Mouse (Mus musculus) c-Kit-positive CD71-negative TER-119-negative erythroid progenitor cells, embryonic 14.5 days (primary cell): Measurements from ENCODE around the gene Gm20721.
A peak's percentile ranks its signal among the peaks of the same experiment; 100 is the strongest.

Source experiments
- DNase-seq: peaks from one replicate; pipeline ENCODE4 v3.0.0-alpha.2; 2013; ENCODE audit warnings: low read depth

The Gm20721 gene

GRCm38 (mm10) chr2:174297086-174297571, 49.4 kb downstream of the Gm20721 start:
- no peak for DNase-seq

- DNase-seq, result no peak
Measured at GRCm38 (mm10) chr2:174295900-174296465, 50.5 kb downstream of the Gm20721 start.

GRCm38 (mm10) chr2:174295175-174295899, 51.2 kb downstream of the Gm20721 start:
- DNase-seq, result peak; percentile 82

GRCm38 (mm10) chr2:174294457-174294856, 52.1 kb downstream of the Gm20721 start:
- DNase-seq, result no peak

- DNase-seq, result no peak
Measured at GRCm38 (mm10) chr2:174291662-174292030, 54.9 kb downstream of the Gm20721 start.

- no peak for DNase-seq
Measured at GRCm38 (mm10) chr2:174291029-174291661, 55.4 kb downstream of the Gm20721 start.

- no peak for DNase-seq
Measured at GRCm38 (mm10) chr2:174288673-174289430, 57.7 kb downstream of the Gm20721 start.

- DNase-seq, result no peak
Measured at GRCm38 (mm10) chr2:174287921-174288320, 58.6 kb downstream of the Gm20721 start.

GRCm38 (mm10) chr2:174285921-174286470, 60.5 kb downstream of the Gm20721 start:
- DNase-seq, result no peak

- DNase-seq, result no peak
Measured at GRCm38 (mm10) chr2:174284807-174285457, 61.6 kb downstream of the Gm20721 start.

GRCm38 (mm10) chr2:174284011-174284410, 62.5 kb downstream of the Gm20721 start, which contains the start of gene Gnas:
Gene Gnas, plus strand, starts transcription at chr2:174284320.
- no peak for DNase-seq

- no peak for DNase-seq
Measured at GRCm38 (mm10) chr2:174283341-174283740, 63.2 kb downstream of the Gm20721 start.
